Mouse (Mus musculus): ENCODE results near the gene Tmem176b. TPM values are rescaled to one million over a fixed set of nuclear protein-coding genes. Genes with fewer than 3 reads are reported as not detected.

Tmem176b gene
- polyA plus RNA-seq, 1 experiment = 199 TPM

DNA sequence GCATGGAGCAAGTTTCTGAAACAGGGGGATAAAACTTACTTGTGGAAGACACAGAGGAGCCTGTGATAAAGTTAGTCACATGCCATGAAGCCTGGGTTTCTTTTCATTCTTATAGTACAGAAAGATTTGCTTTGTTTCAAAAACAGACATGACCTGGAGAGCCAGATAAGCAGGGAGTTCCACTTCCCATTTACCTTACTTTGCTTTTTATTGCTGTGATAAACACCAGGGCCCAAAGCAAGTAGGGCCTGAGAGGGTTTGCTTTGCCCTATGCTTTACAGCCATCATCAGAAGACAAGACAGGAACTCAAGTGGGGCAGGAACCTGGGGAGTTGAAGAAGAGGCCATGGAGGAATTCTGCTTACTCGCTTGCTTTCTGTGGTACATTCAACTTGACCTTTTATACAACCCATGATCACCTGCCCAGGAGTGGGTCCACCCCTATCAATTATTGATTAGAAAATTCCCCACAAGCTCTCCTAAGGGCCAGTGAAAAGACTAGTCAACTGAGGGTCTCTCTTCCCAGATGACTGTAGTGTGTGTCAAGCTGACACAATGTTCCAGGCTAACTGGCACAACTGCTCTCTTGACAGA, 24.0 kb upstream of the Tmem176b start:
- Histone ChIP-seq H3K27me3 (ENCODE audit: control insufficient read depth, insufficient read depth, low read length) (no peaks in the 10 kb centered on the region), H3K27ac (ENCODE audit: insufficient read depth, low read length) (no peak overlapping the region), H3K4me1 (ENCODE audit: control insufficient read depth, insufficient read depth, insufficient read length) (no peaks in the 10 kb centered on the region), H3K4me3 (ENCODE audit: extremely low read depth, insufficient read depth, insufficient read length) (no peak overlapping the region), H3K36me3 (ENCODE audit: control insufficient read depth, insufficient read depth, low read length) (no peaks in the 10 kb centered on the region)
- WGBS = 88% methylated on average over 1 of the region's 1 CpGs
- TF ChIP-seq CTCF (IDR thresholded peaks at IDR 0.05; ENCODE audit: extremely low read depth, insufficient read depth, insufficient read length, insufficient replicate concordance) = no peak
- no peak for TF ChIP-seq POLR2A (IDR thresholded peaks at IDR 0.05; ENCODE audit: low read depth, low read length)
- DNase-seq (ENCODE audit: low read depth in 1 of 2, low spot score in 2 of 2) = no peak

DNA sequence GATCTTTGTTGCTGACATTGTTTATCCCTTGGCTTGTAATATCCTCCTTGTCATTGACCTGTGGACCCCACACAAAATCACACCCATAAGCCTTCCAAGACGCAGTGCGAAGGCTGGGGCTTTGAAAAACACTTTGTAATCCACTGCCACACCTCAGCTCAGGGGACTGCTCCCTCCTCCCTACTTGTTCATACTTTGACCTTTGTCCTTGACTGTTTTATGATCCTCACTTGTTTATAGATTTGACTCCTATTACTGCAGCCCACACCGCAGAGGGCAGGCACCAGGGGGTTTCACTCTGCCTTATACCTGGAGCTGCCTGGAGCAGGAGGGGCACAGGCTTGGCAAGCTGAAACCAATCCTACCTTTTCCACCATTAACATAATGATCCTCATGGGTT, 23.4 kb upstream of the Tmem176b start:
- TF ChIP-seq CTCF (IDR thresholded peaks at IDR 0.05; ENCODE audit: extremely low read depth, insufficient read depth, insufficient read length, insufficient replicate concordance) (no peak), POLR2A (IDR thresholded peaks at IDR 0.05; ENCODE audit: low read depth, low read length) (no peak)
- no peak for DNase-seq (ENCODE audit: low read depth in 1 of 2, low spot score in 2 of 2)
- Histone ChIP-seq H3K27me3 (ENCODE audit: control insufficient read depth, insufficient read depth, low read length) (no peaks in the 10 kb centered on the region), H3K27ac (ENCODE audit: insufficient read depth, low read length) (no peak overlapping the region), H3K4me3 (ENCODE audit: extremely low read depth, insufficient read depth, insufficient read length) (no peak overlapping the region), H3K36me3 (ENCODE audit: control insufficient read depth, insufficient read depth, low read length) (no peaks in the 10 kb centered on the region), H3K4me1 (ENCODE audit: control insufficient read depth, insufficient read depth, insufficient read length) (no peaks in the 10 kb centered on the region)
- WGBS = 86% methylated on average over 3 of the region's 3 CpGs

DNA sequence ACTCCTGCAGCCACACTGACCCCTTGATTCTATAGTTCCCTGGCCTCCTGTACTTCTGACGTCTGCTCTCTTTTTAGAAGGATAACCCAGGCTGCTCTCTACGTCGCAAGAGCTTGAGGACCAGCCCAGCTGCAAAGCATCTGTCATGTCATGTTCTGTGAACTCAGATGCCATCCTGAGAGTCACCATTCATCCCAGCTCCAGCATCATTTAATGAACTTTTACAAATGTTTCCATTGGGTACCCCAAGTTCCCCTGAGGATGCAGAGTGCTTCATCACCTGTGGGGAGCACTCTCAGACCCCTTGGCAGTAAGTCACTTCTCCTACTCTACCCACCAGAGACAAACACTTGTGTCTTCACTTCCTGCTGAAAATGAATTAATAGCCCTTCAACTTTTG, 22.9 kb upstream of the Tmem176b start:
- 85% methylated on average over 3 of the region's 3 CpGs for WGBS
- H3K4me3 ChIP-seq (ENCODE audit: extremely low read depth, insufficient read depth, insufficient read length) = no peak overlapping the region
- no peaks in the 10 kb centered on the region for H3K27me3 ChIP-seq (ENCODE audit: control insufficient read depth, insufficient read depth, low read length)
- DNase-seq (ENCODE audit: low read depth in 1 of 2, low spot score in 2 of 2) = no peak
- H3K27ac ChIP-seq (ENCODE audit: insufficient read depth, low read length) = no peak overlapping the region
- no peaks in the 10 kb centered on the region for H3K4me1 ChIP-seq (ENCODE audit: control insufficient read depth, insufficient read depth, insufficient read length)
- no peak for TF ChIP-seq POLR2A (IDR thresholded peaks at IDR 0.05; ENCODE audit: low read depth, low read length)
- no peak for TF ChIP-seq CTCF (IDR thresholded peaks at IDR 0.05; ENCODE audit: extremely low read depth, insufficient read depth, insufficient read length, insufficient replicate concordance)
- H3K36me3 ChIP-seq (ENCODE audit: control insufficient read depth, insufficient read depth, low read length) = no peaks in the 10 kb centered on the region

DNA sequence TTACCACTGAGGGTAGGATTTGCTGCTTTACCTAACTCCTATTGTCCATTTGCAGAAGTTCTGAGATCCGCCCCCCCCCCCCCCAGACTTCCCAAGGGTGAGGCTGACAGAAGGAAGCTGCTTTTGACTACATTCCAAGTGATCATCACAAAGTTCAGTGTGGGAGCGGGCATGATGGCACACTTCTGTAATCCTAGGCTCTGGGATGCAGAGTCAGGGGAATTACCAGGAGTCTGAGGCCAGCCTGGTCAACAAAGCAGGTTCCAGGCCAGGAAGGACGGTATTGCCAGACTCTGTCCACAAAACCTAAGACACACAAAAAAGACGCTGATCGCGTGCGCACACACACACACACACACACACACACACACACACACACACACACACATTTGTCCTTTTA, 22.2 kb upstream of the Tmem176b start:
- H3K4me3 ChIP-seq (ENCODE audit: extremely low read depth, insufficient read depth, insufficient read length) = no peak overlapping the region
- no peaks in the 10 kb centered on the region for H3K36me3 ChIP-seq (ENCODE audit: control insufficient read depth, insufficient read depth, low read length)
- H3K27ac ChIP-seq (ENCODE audit: insufficient read depth, low read length) = no peak overlapping the region
- 84% methylated on average over 7 of the region's 7 CpGs for WGBS
- no peak for DNase-seq (ENCODE audit: low read depth in 1 of 2, low spot score in 2 of 2)
- no peaks in the 10 kb centered on the region for H3K4me1 ChIP-seq (ENCODE audit: control insufficient read depth, insufficient read depth, insufficient read length)
- no peaks in the 10 kb centered on the region for H3K27me3 ChIP-seq (ENCODE audit: control insufficient read depth, insufficient read depth, low read length)
- no peak for TF ChIP-seq CTCF (IDR thresholded peaks at IDR 0.05; ENCODE audit: extremely low read depth, insufficient read depth, insufficient read length, insufficient replicate concordance)
- TF ChIP-seq POLR2A (IDR thresholded peaks at IDR 0.05; ENCODE audit: low read depth, low read length) = no peak

DNA sequence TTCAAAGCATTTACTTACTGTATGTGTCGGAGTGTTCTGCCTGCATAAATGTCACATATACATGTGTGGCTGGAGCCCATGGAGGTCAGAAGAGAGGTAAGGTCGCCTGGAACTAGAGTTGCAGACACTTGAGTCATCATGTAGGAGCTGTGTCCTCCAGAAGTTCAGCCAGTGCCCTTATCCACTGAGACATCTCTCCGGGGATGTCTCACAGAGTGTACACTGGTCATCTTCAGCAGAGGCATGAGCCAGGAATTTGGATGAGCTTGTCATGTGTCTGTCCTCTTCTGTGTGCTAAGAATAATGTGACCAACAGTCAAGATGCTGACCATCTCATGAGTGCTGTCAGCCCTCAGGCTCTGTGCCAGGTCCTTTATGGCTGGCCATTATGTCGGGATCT, 21.5 kb upstream of the Tmem176b start:
- no peak for DNase-seq (ENCODE audit: low read depth in 1 of 2, low spot score in 2 of 2)
- WGBS = 83% methylated on average over 4 of the region's 4 CpGs
- Histone ChIP-seq H3K27me3 (ENCODE audit: control insufficient read depth, insufficient read depth, low read length) (no peaks in the 10 kb centered on the region), H3K4me3 (ENCODE audit: extremely low read depth, insufficient read depth, insufficient read length) (no peak overlapping the region), H3K36me3 (ENCODE audit: control insufficient read depth, insufficient read depth, low read length) (no peaks in the 10 kb centered on the region), H3K27ac (ENCODE audit: insufficient read depth, low read length) (no peak overlapping the region), H3K4me1 (ENCODE audit: control insufficient read depth, insufficient read depth, insufficient read length) (no peaks in the 10 kb centered on the region)
- TF ChIP-seq POLR2A (IDR thresholded peaks at IDR 0.05; ENCODE audit: low read depth, low read length) (no peak), CTCF (IDR thresholded peaks at IDR 0.05; ENCODE audit: extremely low read depth, insufficient read depth, insufficient read length, insufficient replicate concordance) (no peak)

DNA sequence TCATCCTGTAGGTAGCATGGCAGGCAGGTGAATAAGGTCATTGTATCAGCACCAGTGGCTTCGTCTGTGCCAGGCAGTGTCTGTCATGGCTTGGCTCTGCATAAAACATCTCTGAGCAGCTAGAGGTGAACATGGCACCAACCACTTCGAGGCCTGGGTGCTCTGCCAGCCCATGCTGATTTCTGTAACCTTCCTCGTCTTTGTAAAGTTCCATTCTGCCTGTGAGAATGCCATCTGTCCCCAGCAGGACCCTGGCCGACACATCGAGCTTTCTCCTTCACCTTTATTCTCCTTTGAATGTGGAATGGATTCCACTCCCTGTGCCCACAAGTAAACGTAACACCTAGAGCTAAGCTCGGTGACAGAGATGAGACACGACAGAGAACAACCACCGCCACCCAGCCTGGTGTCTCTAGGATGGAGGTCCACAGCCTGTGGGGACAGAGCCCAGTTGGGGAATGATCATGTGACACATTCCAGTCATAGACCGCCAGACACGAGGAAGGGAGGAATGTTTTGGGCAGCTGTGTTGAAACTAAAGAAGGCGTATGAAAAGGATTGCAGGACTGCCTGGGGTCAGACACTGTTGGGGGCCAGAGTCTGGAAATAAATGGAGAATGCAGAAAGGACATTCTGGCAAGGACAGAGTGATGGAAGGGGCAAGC, 20.5 kb upstream of the Tmem176b start:
- Histone ChIP-seq H3K36me3 (ENCODE audit: control insufficient read depth, insufficient read depth, low read length) (no peaks in the 10 kb centered on the region), H3K27me3 (ENCODE audit: control insufficient read depth, insufficient read depth, low read length) (no peaks in the 10 kb centered on the region), H3K4me1 (ENCODE audit: control insufficient read depth, insufficient read depth, insufficient read length) (no peaks in the 10 kb centered on the region), H3K27ac (ENCODE audit: insufficient read depth, low read length) (no peak overlapping the region), H3K4me3 (ENCODE audit: extremely low read depth, insufficient read depth, insufficient read length) (no peak overlapping the region)
- DNase-seq (ENCODE audit: low read depth in 1 of 2, low spot score in 2 of 2) = no peak
- 89% methylated on average over 12 of the region's 12 CpGs for WGBS
- TF ChIP-seq POLR2A (IDR thresholded peaks at IDR 0.05; ENCODE audit: low read depth, low read length) (no peak), CTCF (IDR thresholded peaks at IDR 0.05; ENCODE audit: extremely low read depth, insufficient read depth, insufficient read length, insufficient replicate concordance) (no peak)

DNA sequence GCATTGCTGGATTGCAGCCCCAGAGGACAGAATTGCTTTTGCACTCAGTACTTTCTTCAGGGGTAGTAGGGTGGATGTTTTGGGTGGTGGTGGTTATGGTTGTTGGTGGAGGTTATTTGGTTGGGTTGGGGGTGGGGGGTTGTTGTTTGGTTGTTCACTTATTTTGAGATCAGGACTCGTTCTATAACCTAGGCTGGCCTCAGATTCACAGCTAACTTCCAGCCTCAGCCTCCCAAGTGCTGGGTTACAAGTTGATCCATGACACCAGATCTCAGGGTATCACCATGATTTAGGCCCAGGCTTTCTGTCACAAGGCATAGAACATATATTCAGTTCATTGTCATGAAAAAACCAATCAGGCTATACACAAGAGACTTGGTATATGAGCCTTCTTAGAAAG, 19.6 kb upstream of the Tmem176b start:
- no peaks in the 10 kb centered on the region for H3K36me3 ChIP-seq (ENCODE audit: control insufficient read depth, insufficient read depth, low read length)
- WGBS = 72% methylated on average over 1 of the region's 1 CpGs
- H3K27me3 ChIP-seq (ENCODE audit: control insufficient read depth, insufficient read depth, low read length) = no peaks in the 10 kb centered on the region
- DNase-seq (ENCODE audit: low read depth in 1 of 2, low spot score in 2 of 2) = no peak
- H3K27ac ChIP-seq (ENCODE audit: insufficient read depth, low read length) = no peak overlapping the region
- no peaks in the 10 kb centered on the region for H3K4me1 ChIP-seq (ENCODE audit: control insufficient read depth, insufficient read depth, insufficient read length)
- no peak overlapping the region for H3K4me3 ChIP-seq (ENCODE audit: extremely low read depth, insufficient read depth, insufficient read length)
- TF ChIP-seq POLR2A (IDR thresholded peaks at IDR 0.05; ENCODE audit: low read depth, low read length) = no peak
- TF ChIP-seq CTCF (IDR thresholded peaks at IDR 0.05; ENCODE audit: extremely low read depth, insufficient read depth, insufficient read length, insufficient replicate concordance) = no peak
